Mouse (Mus musculus) lung, postnatal 0 days (tissue): Measurements from ENCODE around the gene Nisch. TPM values are rescaled to one million over a fixed set of nuclear protein-coding genes. Genes with fewer than 3 reads are reported as not detected.

Experiments
- ATAC-seq: fragments of 200-750 bp; cut with Nextera tagmentation; 2 replicates; pipeline ENCODE4 v1.8.0; 2017; ENCODE audit warnings: moderate library complexity
- DNase-seq: peaks from one replicate; pipeline ENCODE4 v3.0.0-alpha.2; 2016; ENCODE audit warnings: low spot score
- H3K27ac ChIP-seq: fragments of 300-500 bp; sonication (generic); 2 replicates; pipeline ENCODE4 v1.5.1; 2014; ENCODE audit warnings: antibody characterized with exemption, mild to moderate bottlenecking, low read length, mixed read lengths
- H3K27me3 ChIP-seq: fragments of 300-500 bp; sonication (generic); replicated peaks from 2 replicates; pipeline ENCODE4 v1.6.1; 2014; ENCODE audit warnings: low read length, mixed read lengths; ENCODE audit not compliant: insufficient read depth
- H3K36me3 ChIP-seq: fragments of 300-500 bp; sonication (generic); 2 replicates; pipeline ENCODE4 v1.6.1; 2014; ENCODE audit warnings: low read length, mixed read lengths; ENCODE audit not compliant: insufficient read depth
- H3K4me1 ChIP-seq: fragments of 300-500 bp; sonication (generic); 2 replicates; pipeline ENCODE4 v1.6.1; 2014; ENCODE audit warnings: antibody characterized with exemption, low read depth, low read length, mixed read lengths; ENCODE audit not compliant: insufficient read depth
- H3K4me2 ChIP-seq: fragments of 300-500 bp; sonication (generic); replicated peaks from 2 replicates; pipeline ENCODE4 v1.6.1; 2014; ENCODE audit warnings: low read depth, mild to moderate bottlenecking, low read length, moderate library complexity, mixed read lengths
- H3K4me3 ChIP-seq: fragments of 300-500 bp; sonication (generic); 2 replicates; pipeline ENCODE4 v1.5.1; 2014; ENCODE audit warnings: low read depth, low read length
- H3K9ac ChIP-seq: fragments of 300-500 bp; sonication (generic); replicated peaks from 2 replicates; pipeline ENCODE4 v1.6.1; 2014; ENCODE audit warnings: low read depth, mild to moderate bottlenecking
- H3K9me3 ChIP-seq: fragments of 300-500 bp; sonication (generic); 2 replicates; pipeline ENCODE4 v1.6.1; 2016; ENCODE audit warnings: low read length, mixed read lengths
- CTCF ChIP-seq: IDR thresholded peaks from 2 replicates; pipeline ENCODE4 v1.5.1; 2016; ENCODE audit warnings: antibody characterized with exemption, mild to moderate bottlenecking
- EP300 ChIP-seq: IDR thresholded peaks from 2 replicates; pipeline ENCODE4 v1.6.1; 2016; ENCODE audit warnings: antibody characterized with exemption, mild to moderate bottlenecking, control low read depth
- WGBS: fragments of 180-500 bp; shearing (Covaris S2); extraction: QIAGEN DNeasy Blood & Tissue Kit; methylation state at CpG from one replicate; pipeline ENCODE4 v1.1.7; 2014; 5-methylcytosine and 5-hydroxymethylcytosine counted together
- polyA plus RNA-seq: library from polyadenylated mRNA; unstranded; fragments of >200 nt; fragmentation: Nextera tagmentation; extraction: Ambion mirVana; gene quantifications from 2 replicates; pipeline ENCODE4 v1.2.1, GENCODE M21; 2015

Gene Nisch
- polyA plus RNA-seq, 1 experiment from 2014 or later: 196 TPM

GRCm38 (mm10) chr14:31205562-31206467 lies 10.9 kb downstream of the Nisch start:
- Histone ChIP-seq H3K36me3 (peaks cover 15% of the 10 kb centered on the region; the same call in 1 of the 2 replicates), H3K27me3 (no peaks in the 10 kb centered on the region), H3K9ac (peak overlapping the region; percentile 93), H3K27ac (peak overlapping the region; percentile 94), H3K9me3 (no peaks in the 10 kb centered on the region), H3K4me2 (peak overlapping the region; percentile 72), H3K4me1 (peaks cover 5% of the 10 kb centered on the region; the same call in 1 of the 2 replicates), H3K4me3 (peak overlapping the region; percentile 77)
- WGBS: under 1% methylated on average over 39 of the region's 39 CpGs
- TF ChIP-seq CTCF (no peak), EP300 (no peak)
- ATAC-seq (peak; percentile 58), DNase-seq (peak; percentile 65)

- H3K4me3 ChIP-seq: peak overlapping the region; percentile 77
- H3K36me3 ChIP-seq: peaks cover 15% of the 10 kb centered on the region; the same call in 1 of the 2 replicates
- H3K9me3 ChIP-seq: no peaks in the 10 kb centered on the region
- no peaks in the 10 kb centered on the region for H3K27me3 ChIP-seq
- peak; percentile 45 for DNase-seq
- peak overlapping the region; percentile 93 for H3K9ac ChIP-seq
- H3K4me1 ChIP-seq: peaks cover 8% of the 10 kb centered on the region; the same call in 1 of the 2 replicates
- WGBS: 5% methylated on average over 8 of the region's 8 CpGs
- ATAC-seq: peak; percentile 11
- TF ChIP-seq CTCF (no peak), EP300 (no peak)
- peak overlapping the region; percentile 94 for H3K27ac ChIP-seq
- H3K4me2 ChIP-seq: peak overlapping the region; percentile 72
Observed at GRCm38 (mm10) chr14:31205244-31205561, 11.5 kb downstream of the Nisch start.

GRCm38 (mm10) chr14:31204844-31205243 lies 11.9 kb downstream of the Nisch start:
- Histone ChIP-seq H3K27ac (peak overlapping the region; percentile 94), H3K36me3 (peaks cover 15% of the 10 kb centered on the region; the same call in 1 of the 2 replicates), H3K9me3 (no peaks in the 10 kb centered on the region), H3K4me3 (peak overlapping the region; percentile 77), H3K27me3 (no peaks in the 10 kb centered on the region), H3K4me1 (peaks cover 11% of the 10 kb centered on the region; the same call in 1 of the 2 replicates), H3K4me2 (peak overlapping the region; percentile 72), H3K9ac (0 out of 2 replicates have a peak overlapping the region, but pooled peaks have one; percentile 93)
- 55% methylated on average over 4 of the region's 4 CpGs for WGBS
- no peak for ATAC-seq
- no peak for DNase-seq
- TF ChIP-seq CTCF (no peak), EP300 (no peak)

- 33% methylated on average over 3 of the region's 3 CpGs for WGBS
- Histone ChIP-seq H3K4me1 (peaks cover 19% of the 10 kb centered on the region; the same call in 1 of the 2 replicates), H3K36me3 (peaks cover 15% of the 10 kb centered on the region; the same call in 1 of the 2 replicates)
Observed at GRCm38 (mm10) chr14:31200038-31200437, 16.7 kb downstream of the Nisch start.

GRCm38 (mm10) chr14:31199599-31199998 lies 17.1 kb downstream of the Nisch start:
- H3K4me2 ChIP-seq: no peak overlapping the region
- DNase-seq: peak; percentile 67
- peaks cover 21% of the 10 kb centered on the region; the same call in 1 of the 2 replicates for H3K4me1 ChIP-seq
- peaks cover 15% of the 10 kb centered on the region; the same call in 1 of the 2 replicates for H3K36me3 ChIP-seq
- no peaks in the 10 kb centered on the region for H3K27me3 ChIP-seq
- no peak overlapping the region for H3K4me3 ChIP-seq
- H3K27ac ChIP-seq: peak overlapping the region; percentile 45
- no peak overlapping the region for H3K9ac ChIP-seq
- TF ChIP-seq EP300 (0 out of 2 replicates have a peak, but pooled peaks have one; percentile 6), CTCF (no peak)
- 69% methylated on average over 7 of the region's 7 CpGs for WGBS
- ATAC-seq: no peak
- no peaks in the 10 kb centered on the region for H3K9me3 ChIP-seq

More at GRCm38 (mm10) chr14:31200038-31200437, 16.7 kb downstream of the Nisch start:
- Histone ChIP-seq H3K4me3 (no peak overlapping the region), H3K9me3 (no peaks in the 10 kb centered on the region), H3K9ac (no peak overlapping the region), H3K27ac (peak overlapping the region; percentile 45; the same call in 1 of the 2 replicates), H3K27me3 (no peaks in the 10 kb centered on the region), H3K4me2 (no peak overlapping the region)
- TF ChIP-seq EP300: no peak
- TF ChIP-seq CTCF: peak; percentile 22; the same call in 1 of the 2 replicates
- DNase-seq (peak; percentile 37), ATAC-seq (0 out of 2 replicates have a peak, but pooled peaks have one; percentile 7)
